Mouse (Mus musculus) heart, postnatal 14 days (tissue): ENCODE data around the gene Spata33. TPM values are rescaled to one million over a fixed set of nuclear protein-coding genes. Genes with fewer than 3 reads are reported as not detected.
"Not testable (repeated sequence)": the region's sequence is repeated elsewhere in the genome, so short reads cannot be mapped to it uniquely, and the experiment has no call there.

ENCODE experiments used
- DNase-seq, 2 experiments: peaks; one replicate each; pipeline ENCODE4 v3.0.0; 2021 to 2022
- intact Hi-C: fragments of 180-260 bp; cut with DNase I; formaldehyde crosslinking; loops from one replicate; pipeline ENCODE4 v1.15.1; 2025
- total RNA-seq, 2 experiments: library from RNA; stranded (reverse); gene quantifications; 2 replicates each; pipeline ENCODE4 v1.2.3; 2021

The Spata33 gene
- total RNA-seq, 2 experiments from 2014 or later, result 38.4 to 45.7 TPM

DNA sequence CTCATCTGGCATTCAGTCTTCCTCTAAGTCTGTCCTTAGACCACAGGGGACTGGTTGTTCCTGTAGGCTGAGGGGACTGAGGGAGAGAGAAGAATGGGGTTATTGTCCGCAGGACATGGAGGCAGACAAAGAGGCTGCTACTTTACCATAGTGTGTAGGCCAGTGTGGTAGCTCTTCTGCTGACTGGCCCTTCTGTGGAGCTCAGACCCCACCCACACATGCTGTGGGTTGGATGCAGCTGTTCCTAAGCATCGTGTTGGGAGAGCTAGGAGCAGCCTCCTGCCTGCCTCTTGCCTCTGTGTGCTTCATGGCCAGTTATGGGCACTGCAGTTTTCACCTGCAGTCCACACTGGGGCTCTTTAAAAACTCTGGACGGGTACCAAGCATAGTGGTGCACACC is 44.5 kb downstream of the Spata33 start:
- no peak for DNase-seq
- intact Hi-C loops, result no loop called here

GRCm38 (mm10) chr8:123257593-123257992 is 45.0 kb downstream of the Spata33 start:
- DNase-seq, intact Hi-C loops: not testable (repeated sequence)

GRCm38 (mm10) chr8:123267926-123268656 is 55.5 kb downstream of the Spata33 start:
- intact Hi-C loops, result no loop called here
- no peak for DNase-seq

- intact Hi-C loops, result no loop called here
Observed at GRCm38 (mm10) chr8:123271147-123271546, 58.5 kb downstream of the Spata33 start.

More at GRCm38 (mm10) chr8:123271147-123271546, 58.5 kb downstream of the Spata33 start:
- DNase-seq, result no peak

Other genes with a start within 250 kb of the Spata33 start
- 10 to 100 TPM; 75.3 to 80.8 TPM for gene Ankrd11, start 170.6 kb upstream of the Spata33 start, total RNA-seq
- 10 to 100 TPM; 75.5 to 76.9 TPM for gene Spg7, start 149.9 kb upstream of the Spata33 start, total RNA-seq
- 100 to 1,000 TPM; 426 to 446 TPM for gene Rpl13, start 110.5 kb upstream of the Spata33 start, total RNA-seq
- gene Cpne7, start 95.5 kb upstream of the Spata33 start, total RNA-seq, result under 1 TPM; 0.31 to 0.39 TPM
- 1 to 10 TPM; 1.2 to 2.1 TPM for gene Sult5a1, start 54.5 kb upstream of the Spata33 start, total RNA-seq
- 10 to 100 TPM; 28.6 to 43.2 TPM for gene Dpep1, start 26.6 kb upstream of the Spata33 start, total RNA-seq
- gene Chmp1a, start 69 bp upstream of the Spata33 start, total RNA-seq, result 10 to 100 TPM; 50.1 to 64.3 TPM
- 10 to 100 TPM; 22.5 to 23.8 TPM for gene Cdk10, start 12.0 kb downstream of the Spata33 start, total RNA-seq
- gene Spata2l, start 23.4 kb downstream of the Spata33 start, total RNA-seq, result 1 to 10 TPM; 6.5 to 6.9 TPM
- gene Zfp276, start 41.4 kb downstream of the Spata33 start, total RNA-seq, result 10 to 100 TPM; 15.7 to 16.6 TPM
- gene Vps9d1, start 41.5 kb downstream of the Spata33 start, total RNA-seq, result 10 to 100 TPM; 23.1 to 29.1 TPM
- gene Fanca, start 105.7 kb downstream of the Spata33 start, total RNA-seq, result 1 to 10 TPM; 2.1 to 5.4 TPM
- under 1 TPM; 0.24 to 0.32 TPM for gene Spire2, start 119.9 kb downstream of the Spata33 start, total RNA-seq
- gene Tcf25, start 160.9 kb downstream of the Spata33 start, total RNA-seq, result 100 to 1,000 TPM; 136 to 149 TPM
- gene Mc1r, start 194.3 kb downstream of the Spata33 start, total RNA-seq, result not detected
- gene Tubb3, start 198.6 kb downstream of the Spata33 start, total RNA-seq, result under 1 TPM; 0.61 to 0.67 TPM
- gene Def8, start 210.7 kb downstream of the Spata33 start, total RNA-seq, result 10 to 100 TPM; 45.8 to 50.8 TPM